Mouse (Mus musculus) neutrophil, adult 59 days (primary cell): ENCODE measurements around the gene Erlec1. TPM values are rescaled to one million over a fixed set of nuclear protein-coding genes. Genes with fewer than 3 reads are reported as not detected.

Source experiments
- total RNA-seq, 2 experiments: library from RNA; stranded (reverse); gene quantifications; 1 replicate in 1 of 2; 2 replicates in 1 of 2; pipeline ENCODE4 v1.2.4; 2023

Erlec1 gene
- 10 to 100 TPM; 19.3 to 20.1 TPM for total RNA-seq

GRCm38 (mm10) chr11:30954279-30954725, at the start of gene Erlec1:
TSS of gene Erlec1 (minus strand) at chr11:30954335.

GRCm38 (mm10) chr11:30985877-30986624, 31.9 kb upstream of the Erlec1 start, which contains the start of gene Chac2:
TSS of gene Chac2 (minus strand) at chr11:30986350.

GRCm38 (mm10) chr11:30885171-30885871, 68.8 kb downstream of the Erlec1 start, which contains the start of the genes Gpr75 and Asb3:
TSS of gene Gpr75 (plus strand) at chr11:30885358.
TSS of gene Asb3 (plus strand) at chr11:30885416.

Other genes starting within 250 kb of the Erlec1 start
- 10 to 100 TPM; 51.2 to 51.7 TPM for gene Psme4, start 182.6 kb downstream of the Erlec1 start, total RNA-seq
- gene Gpr75, start 69.0 kb downstream of the Erlec1 start, total RNA-seq = under 1 TPM in 1 of 2 experiments, not detected in 1; 0.16 TPM
- gene Asb3, start 68.9 kb downstream of the Erlec1 start, total RNA-seq = 10 to 100 TPM; 12.5 to 12.6 TPM
- gene Chac2, start 32.0 kb upstream of the Erlec1 start, total RNA-seq = 1 to 10 TPM; 3.1 to 4.0 TPM
- not detected for gene Gm17332, start 228.1 kb upstream of the Erlec1 start, total RNA-seq